Mouse (Mus musculus) testis, adult 10 weeks (tissue): ENCODE data around the gene Tmem237. TPM values are rescaled to one million over a fixed set of nuclear protein-coding genes. Genes with fewer than 3 reads are reported as not detected.

Experiments used
- polyA plus RNA-seq: library from polyadenylated mRNA; stranded (reverse); fragments of 350-450 nt; fragmentation: Illumina TruSeq; extraction: RNeasy Lipid Tissue Mini Kit (QIAGEN cat#74804); gene quantifications from one replicate; pipeline ENCODE4 v1.2.3, GENCODE M21; 2014; ENCODE audit warnings: low read depth, low replicate concordance

The Tmem237 gene
- polyA plus RNA-seq = 41.3 TPM

GRCm38 (mm10) chr1:59119720-59120457 is at the start of gene Tmem237:
Gene Tmem237 (minus strand): TSS chr1:59120408.

DNA sequence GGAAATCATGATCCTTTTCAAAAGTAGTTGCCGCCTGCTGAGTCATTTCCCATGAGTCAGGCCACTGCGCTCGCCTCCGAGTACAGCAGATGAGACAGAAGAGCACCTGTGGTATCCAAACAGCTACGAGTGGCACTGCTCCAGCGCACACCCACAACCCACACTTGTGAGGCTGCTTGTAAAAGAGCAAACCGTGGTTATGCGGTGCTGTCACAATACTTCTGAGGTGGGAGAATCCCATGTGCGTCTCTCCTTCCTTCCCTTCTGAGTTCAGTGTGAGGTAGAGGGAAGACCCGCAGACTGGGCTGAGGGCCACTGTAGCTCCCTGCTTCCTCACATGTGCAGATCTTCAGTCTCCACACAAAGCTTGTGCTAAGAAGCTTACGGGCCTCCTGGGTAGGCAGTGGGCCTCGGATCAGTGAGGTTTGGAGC is 42.8 kb upstream of the Tmem237 start, which contains the start of gene Mpp4:
Mpp4 (minus strand) TSS at position 360 of the 432 bp plus-strand sequence.

DNA sequence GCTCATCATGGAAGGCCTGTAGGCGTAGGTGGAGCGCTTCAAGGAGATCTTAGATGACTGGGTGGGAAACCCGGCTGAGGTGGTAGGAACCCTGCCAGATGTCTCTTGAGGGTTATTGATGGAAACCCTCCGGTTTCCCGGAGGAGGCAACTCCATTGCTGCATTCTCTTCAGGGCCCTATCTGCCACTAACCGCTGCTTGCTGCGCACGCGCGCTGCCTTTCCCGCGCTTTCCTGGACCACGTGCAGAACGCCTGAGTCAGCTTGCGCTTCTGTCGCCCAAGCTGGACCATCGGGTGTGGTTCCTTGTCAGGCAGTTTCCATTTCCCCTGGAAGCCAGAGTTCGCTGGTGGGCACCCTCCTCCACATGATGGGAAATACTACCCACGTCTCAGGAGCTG is 25.5 kb downstream of the Tmem237 start, which contains the start of gene C2cd6:
C2cd6 (minus strand) TSS at position 196 of the 400 bp plus-strand sequence.

Other genes starting within 250 kb of the Tmem237 start
- 7.7 TPM for gene Trak2, start 147.0 kb downstream of the Tmem237 start, polyA plus RNA-seq
- gene Stradb, start 146.9 kb downstream of the Tmem237 start, polyA plus RNA-seq = 23.2 TPM
- gene C2cd6, start 25.5 kb downstream of the Tmem237 start, polyA plus RNA-seq = 654 TPM
- gene Mpp4, start 43.0 kb upstream of the Tmem237 start, polyA plus RNA-seq = 1.3 TPM
- gene Als2, start 116.8 kb upstream of the Tmem237 start, polyA plus RNA-seq = 11.2 TPM
- gene Cdk15, start 136.5 kb upstream of the Tmem237 start, polyA plus RNA-seq = 1.4 TPM